24 mouse cellular contexts compared by ENCODE assay signal in the genomic region with DNA sequence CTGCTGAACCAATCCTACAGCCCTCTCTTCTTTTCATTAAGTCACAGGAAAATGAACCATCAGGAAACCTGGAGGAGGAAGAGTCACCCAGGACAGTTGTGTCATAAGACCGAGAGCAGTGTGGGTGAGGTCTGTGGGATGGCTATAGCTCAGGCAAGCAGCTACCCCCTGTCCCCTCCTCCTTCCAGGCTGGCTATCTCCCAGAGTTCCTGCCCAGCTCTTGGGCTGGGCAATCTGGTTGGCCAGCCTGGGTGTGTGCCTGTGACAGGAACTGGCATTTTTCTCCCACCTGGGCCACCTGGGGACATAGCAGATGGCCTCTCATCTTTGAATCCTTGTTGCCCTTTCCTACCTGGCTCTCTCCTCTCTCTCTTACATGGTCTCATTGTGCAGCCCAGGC. TPM values are rescaled to one million over a fixed set of nuclear protein-coding genes. Genes with fewer than 3 reads are reported as not detected.
DNase-seq lines count a peak whose midpoint lies in the region; ATAC-seq lines count a peak whose summit lies in the region.
"Had no signal": no experiment of that assay in that cellular context is flagged by ENCODE, and none has a peak within 500 bp of the region (broad histone marks: within the 10 kb centered on the region; RNA-seq: fewer than 3 reads in every experiment).

No protein-coding gene starts in this region.

- no peak overlapping the region for H3K9ac ChIP-seq in liver, embryonic 11.5 days (ENCODE audit: low read depth, low read length)
- H3K9ac ChIP-seq: hindbrain, embryonic 13.5 days; intestine, embryonic 15.5 days; lung, embryonic 14.5 days; stomach, embryonic 15.5 days had no signal

- peak; percentile 30 for DNase-seq in liver
- no peak for DNase-seq in liver, embryonic 11.5 days (ENCODE audit: low spot score)
- DNase-seq in cerebellum, adult 9-10 months = peak; percentile 97
- no peak for DNase-seq in adrenal gland, adult (ENCODE audit: inconsistent age in 2 of 2, low spot score in 1 of 2)
- no peak for DNase-seq in embryo, embryonic 10.5 days (ENCODE audit: low spot score)
- DNase-seq in heart, adult 18-20 months = no peak
- DNase-seq: B cell, adult 2 months; gastrocnemius, postnatal 36 days; heart, postnatal 14 days; kidney, postnatal 36 days; lung, embryonic 14.5 days; lung, postnatal 4 days; retina, postnatal 1 day; thymus, adult 18-20 months had no signal

- 55% methylated on average over 1 of the region's 1 CpGs for WGBS in liver, embryonic 11.5 days

- no peak overlapping the region for H3K27ac ChIP-seq in liver, embryonic 11.5 days (ENCODE audit: low read depth, low read length)
- H3K27ac ChIP-seq: heart, embryonic 10.5 days; hindbrain, embryonic 13.5 days; intestine, embryonic 15.5 days; left cerebral cortex, adult 2 months; stomach, embryonic 15.5 days had no signal

- no peak; the same call in 1 of the 2 replicates for ATAC-seq in liver, embryonic 11.5 days (replicated peaks; ENCODE audit: low FRiP score)
- peak; percentile 57; the same call in 1 of the 2 replicates for ATAC-seq in erythroid progenitor cell, adult 5-6 weeks (replicated peaks; ENCODE audit: low FRiP score, poor library complexity, severe bottlenecking)
- ATAC-seq: forebrain, embryonic 14.5 days; intestine, embryonic 15.5 days had no signal

- no peaks in the 10 kb centered on the region for H3K36me3 ChIP-seq in liver, embryonic 11.5 days (ENCODE audit: control insufficient read depth, insufficient read depth, low read length)
- H3K36me3 ChIP-seq: heart, embryonic 10.5 days; hindbrain, embryonic 13.5 days; intestine, embryonic 15.5 days; stomach, embryonic 15.5 days had no signal

- H3K4me3 ChIP-seq in liver, embryonic 11.5 days (ENCODE audit: low read depth, low read length) = no peak overlapping the region
- H3K4me3 ChIP-seq: erythroblast, embryonic 14.5 days; heart, embryonic 10.5 days; hindbrain, embryonic 13.5 days; intestine, embryonic 15.5 days; left cerebral cortex, adult 2 months; stomach, embryonic 15.5 days had no signal

- no peak overlapping the region for H3K4me2 ChIP-seq in liver, embryonic 11.5 days
- H3K4me2 ChIP-seq: hindbrain, embryonic 13.5 days; intestine, embryonic 15.5 days; lung, embryonic 14.5 days; midbrain, embryonic 11.5 days; stomach, embryonic 15.5 days had no signal

- H3K9me3 ChIP-seq in liver, embryonic 11.5 days (ENCODE audit: control insufficient read depth, low read length) = no peaks in the 10 kb centered on the region
- H3K9me3 ChIP-seq: heart, embryonic 10.5 days; hindbrain, embryonic 13.5 days; intestine, embryonic 15.5 days; stomach, embryonic 15.5 days had no signal

- peaks cover 20% of the 10 kb centered on the region for H3K4me1 ChIP-seq in liver, embryonic 11.5 days (replicated peaks; ENCODE audit: control insufficient read depth, insufficient read depth, low read length)
- H3K4me1 ChIP-seq: hindbrain, embryonic 13.5 days had no signal

- no peaks in the 10 kb centered on the region for H3K27me3 ChIP-seq in liver, embryonic 11.5 days (replicated peaks; ENCODE audit: control insufficient read depth, insufficient read depth, low read length)
- H3K27me3 ChIP-seq: intestine, embryonic 15.5 days; stomach, embryonic 15.5 days had no signal

RNA-seq across cellular contexts. Expression of gene Susd6, which starts 6.4 kb away (rescaled TPM):
- 21.5 and 21.7 TPM in 2 replicates for polyA plus RNA-seq in liver, embryonic 11.5 days (2014; fragmentation: Nextera tagmentation; extraction: Ambion mirVana)
- 39.8 and 46.9 TPM in 2 replicates for total RNA-seq in erythroid progenitor cell, adult 5-6 weeks (2015; ENCODE audit: low replicate concordance)
- total RNA-seq in erythroid progenitor cell, adult 5-6 weeks (2017; ENCODE audit: low replicate concordance) = 63.2 and 67.7 TPM in 2 replicates
- total RNA-seq in heart, adult 18-20 months (2021) = 10 to 100 TPM; 68.3 to 71.9 TPM

RNA-seq across cellular contexts. Expression of gene Ccdc177, which starts 23.4 kb away (rescaled TPM):
- polyA plus RNA-seq in liver, embryonic 11.5 days (2014; fragmentation: Nextera tagmentation; extraction: Ambion mirVana) = not detected in 2 replicates
- not detected in 2 replicates for total RNA-seq in erythroid progenitor cell, adult 5-6 weeks (2015; ENCODE audit: low replicate concordance)
- not detected in 2 replicates for total RNA-seq in erythroid progenitor cell, adult 5-6 weeks (2017; ENCODE audit: low replicate concordance)
- total RNA-seq in heart, adult 18-20 months (2021) = under 1 TPM in 1 of 2 experiments, not detected in 1; 0.05 TPM
- total RNA-seq: gastrocnemius, postnatal 36 days; monocyte, adult 5-6 weeks had no signal
- polyA plus RNA-seq: erythroblast, embryonic 14.5 days had no signal

Comparison
In these comparisons a context has a peak if more than half of its experiments do, and no peak if none do; other contexts are left out.
1. DNase-seq: peak in liver (single experiment) and cerebellum, adult 9-10 months (single experiment); none in liver, embryonic 11.5 days (single experiment), adrenal gland, adult (0 of 2), embryo, embryonic 10.5 days (single experiment) and heart, adult 18-20 months (0 of 2).